Mouse (Mus musculus): Measurements from ENCODE around the gene Pcx. TPM values are rescaled to one million over a fixed set of nuclear protein-coding genes. Genes with fewer than 3 reads are reported as not detected.

Pcx gene
- polyA plus RNA-seq, 1 experiment from 2014 or later: 16.6 TPM

DNA sequence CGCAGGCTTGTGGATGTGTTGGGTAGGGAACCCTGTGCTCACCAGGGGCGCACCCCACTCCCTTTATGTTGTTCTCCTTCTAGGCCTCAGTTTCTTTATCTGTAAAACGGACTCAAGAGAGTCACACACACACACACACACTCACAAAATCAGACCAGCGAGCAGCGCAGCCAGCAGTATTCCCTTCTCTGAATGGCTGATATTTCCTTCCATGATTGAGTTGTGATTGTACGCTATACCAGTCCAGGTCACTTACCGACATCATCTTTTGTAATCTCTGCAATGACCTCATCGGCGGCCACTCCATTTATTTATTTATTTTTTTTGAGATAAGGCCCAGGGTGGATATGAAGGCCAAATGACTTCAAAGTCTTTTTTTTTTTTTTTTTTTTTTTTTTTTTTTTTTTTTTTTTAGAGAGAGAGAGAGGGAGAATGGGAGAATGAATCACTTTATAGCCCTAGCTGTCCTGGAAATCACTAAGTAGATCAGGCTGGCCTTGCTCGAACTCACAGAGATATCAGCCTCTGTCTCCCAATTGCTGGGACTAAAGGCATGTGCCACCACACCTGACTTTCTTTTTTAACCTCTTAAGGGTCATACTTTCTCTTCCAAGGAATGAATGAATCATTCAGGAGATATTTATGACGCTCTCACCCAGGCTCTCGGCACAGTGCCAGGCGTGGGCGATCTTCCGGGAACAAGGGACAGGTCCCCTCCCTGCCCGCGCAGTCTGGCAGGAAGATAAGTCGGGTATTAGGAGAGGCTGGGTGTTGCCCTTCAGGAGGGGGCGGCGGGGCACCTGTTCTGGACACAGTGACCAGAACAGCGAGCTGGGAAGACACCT is 32.7 kb upstream of the Pcx start, which contains the start of gene Syt12:
Gene Syt12, minus strand, starts transcription at position 103 of the 845 bp plus-strand sequence.
- H3K9ac ChIP-seq (ENCODE audit: low read depth, low read length): peak within 1 kb of the TSS; percentile 66
- H3K4me3 ChIP-seq (ENCODE audit: low read length): peak within 1 kb of the TSS; percentile 56
- H3K9me3 ChIP-seq (ENCODE audit: control insufficient read depth, low read length): no peaks in the 10 kb centered on the region
- no peak within 1 kb of the TSS for H3K27ac ChIP-seq (ENCODE audit: low read length)
- peaks cover 11% of the 10 kb centered on the region for H3K4me1 ChIP-seq (ENCODE audit: control insufficient read depth, insufficient read depth, low read length)
- no peaks in the 10 kb centered on the region for H3K36me3 ChIP-seq (ENCODE audit: control insufficient read depth, insufficient read depth, low read length)
- peak within 1 kb of the TSS; percentile 98 for H3K4me2 ChIP-seq (ENCODE audit: low read depth, low read length)
- peaks cover 26% of the 10 kb centered on the region for H3K27me3 ChIP-seq (replicated peaks; ENCODE audit: control insufficient read depth, insufficient read depth, low read length)
- WGBS: 19% methylated on average over 20 of the region's 21 CpGs
- peak; percentile 87 for ATAC-seq

DNA sequence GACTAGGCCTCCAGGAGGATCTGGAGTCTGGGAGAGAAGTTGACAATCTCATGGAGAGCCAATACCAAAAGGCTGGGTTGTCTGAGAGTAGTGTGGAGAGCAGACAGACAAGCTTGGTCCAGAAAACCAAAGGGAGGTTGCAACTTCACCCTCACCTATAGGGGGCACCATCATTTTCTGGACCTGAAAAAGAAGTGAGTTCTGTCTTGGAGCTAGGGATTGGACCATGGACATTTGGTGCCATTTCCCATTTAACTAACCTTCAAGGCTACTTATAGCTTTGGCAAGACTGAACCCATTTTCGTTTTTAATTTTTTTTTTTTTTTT is 32.1 kb upstream of the Pcx start:
- no peak for ATAC-seq
- H3K9me3 ChIP-seq (ENCODE audit: control insufficient read depth, low read length): no peaks in the 10 kb centered on the region
- H3K27me3 ChIP-seq (replicated peaks; ENCODE audit: control insufficient read depth, insufficient read depth, low read length): peaks cover 26% of the 10 kb centered on the region
- H3K27ac ChIP-seq (ENCODE audit: low read length): no peak overlapping the region
- H3K9ac ChIP-seq (ENCODE audit: low read depth, low read length): no peak overlapping the region
- H3K4me3 ChIP-seq (ENCODE audit: low read length): no peak overlapping the region
- H3K4me1 ChIP-seq (ENCODE audit: control insufficient read depth, insufficient read depth, low read length): peaks cover 11% of the 10 kb centered on the region
- no peaks in the 10 kb centered on the region for H3K36me3 ChIP-seq (ENCODE audit: control insufficient read depth, insufficient read depth, low read length)
- WGBS: 33% methylated on average over 1 of the region's 1 CpGs
- no peak overlapping the region for H3K4me2 ChIP-seq (ENCODE audit: low read depth, low read length)

DNA sequence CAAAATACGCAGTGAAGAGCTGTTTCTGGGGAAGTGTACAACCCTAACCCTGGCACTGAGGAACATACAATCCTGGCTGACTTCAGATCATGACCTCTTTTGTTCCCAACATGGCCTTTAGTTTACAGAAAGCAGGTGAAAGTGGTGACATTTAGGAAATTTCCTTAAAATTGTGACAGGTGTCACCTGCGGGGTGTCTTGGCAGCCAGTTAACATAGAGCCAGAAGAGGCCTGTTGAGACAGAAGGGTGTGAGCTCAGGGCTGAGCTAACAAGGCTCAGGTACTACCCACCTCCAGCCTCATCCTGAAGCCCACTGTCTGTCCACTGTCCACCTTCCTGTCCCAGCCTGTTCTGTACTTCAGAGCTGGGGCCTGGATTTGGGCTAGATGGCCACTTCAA is 30.2 kb upstream of the Pcx start:
- Histone ChIP-seq H3K27ac (ENCODE audit: low read length) (no peak overlapping the region), H3K9me3 (ENCODE audit: control insufficient read depth, low read length) (no peaks in the 10 kb centered on the region), H3K4me1 (ENCODE audit: control insufficient read depth, insufficient read depth, low read length) (peaks cover 11% of the 10 kb centered on the region), H3K36me3 (ENCODE audit: control insufficient read depth, insufficient read depth, low read length) (no peaks in the 10 kb centered on the region), H3K4me3 (ENCODE audit: low read length) (no peak overlapping the region), H3K9ac (ENCODE audit: low read depth, low read length) (no peak overlapping the region), H3K4me2 (ENCODE audit: low read depth, low read length) (no peak overlapping the region), H3K27me3 (replicated peaks; ENCODE audit: control insufficient read depth, insufficient read depth, low read length) (peaks cover 22% of the 10 kb centered on the region)
- WGBS: 75% methylated on average over 2 of the region's 2 CpGs
- no peak for ATAC-seq

- ATAC-seq: no peak
- H3K36me3 ChIP-seq (ENCODE audit: control insufficient read depth, insufficient read depth, low read length): no peaks in the 10 kb centered on the region
- 42% methylated on average over 4 of the region's 4 CpGs for WGBS
Observed at GRCm38 (mm10) chr19:4481326-4481725, 28.9 kb upstream of the Pcx start.

GRCm38 (mm10) chr19:4482111-4482859 is 28.0 kb upstream of the Pcx start:
- H3K4me1 ChIP-seq (ENCODE audit: control insufficient read depth, insufficient read depth, low read length): peaks cover 2% of the 10 kb centered on the region
- H3K9ac ChIP-seq (ENCODE audit: low read depth, low read length): no peak overlapping the region
- H3K27me3 ChIP-seq (replicated peaks; ENCODE audit: control insufficient read depth, insufficient read depth, low read length): peaks cover 1% of the 10 kb centered on the region; the same call in 1 of the 2 replicates
- H3K9me3 ChIP-seq (ENCODE audit: control insufficient read depth, low read length): no peaks in the 10 kb centered on the region
- no peaks in the 10 kb centered on the region for H3K36me3 ChIP-seq (ENCODE audit: control insufficient read depth, insufficient read depth, low read length)
- H3K4me3 ChIP-seq (ENCODE audit: low read length): no peak overlapping the region
- no peak for ATAC-seq
- no peak overlapping the region for H3K27ac ChIP-seq (ENCODE audit: low read length)
- WGBS: 82% methylated on average over 3 of the region's 3 CpGs
- no peak overlapping the region for H3K4me2 ChIP-seq (ENCODE audit: low read depth, low read length)

More at GRCm38 (mm10) chr19:4481326-4481725, 28.9 kb upstream of the Pcx start:
- no peak overlapping the region for H3K27ac ChIP-seq (ENCODE audit: low read length)
- H3K4me2 ChIP-seq (ENCODE audit: low read depth, low read length): no peak overlapping the region
- H3K9ac ChIP-seq (ENCODE audit: low read depth, low read length): no peak overlapping the region
- H3K4me1 ChIP-seq (ENCODE audit: control insufficient read depth, insufficient read depth, low read length): peaks cover 11% of the 10 kb centered on the region
- no peak overlapping the region for H3K4me3 ChIP-seq (ENCODE audit: low read length)
- H3K9me3 ChIP-seq (ENCODE audit: control insufficient read depth, low read length): no peaks in the 10 kb centered on the region
- H3K27me3 ChIP-seq (replicated peaks; ENCODE audit: control insufficient read depth, insufficient read depth, low read length): peaks cover 11% of the 10 kb centered on the region; the same call in 1 of the 2 replicates

DNA sequence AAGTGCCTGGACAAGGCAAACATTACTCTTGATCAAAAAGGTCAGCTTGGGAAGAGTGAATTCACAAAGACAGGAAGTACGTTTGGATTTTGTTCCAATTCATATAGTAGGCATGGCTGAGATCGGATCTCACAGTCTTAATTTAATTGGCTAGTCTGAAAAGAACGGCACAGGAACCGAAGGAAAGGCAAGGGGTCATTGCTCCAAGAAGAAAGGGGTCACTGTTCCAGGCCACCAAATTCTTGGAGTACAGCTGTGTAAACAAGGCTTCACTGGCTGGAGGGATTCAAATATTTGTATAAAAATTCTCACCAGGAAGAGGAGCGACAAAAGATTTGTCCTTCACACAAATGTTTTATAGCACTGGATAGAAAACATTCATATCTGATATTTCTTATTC is 25.3 kb upstream of the Pcx start:
- H3K4me3 ChIP-seq (ENCODE audit: low read length): no peak overlapping the region
- H3K4me2 ChIP-seq (ENCODE audit: low read depth, low read length): no peak overlapping the region
- H3K36me3 ChIP-seq (ENCODE audit: control insufficient read depth, insufficient read depth, low read length): no peaks in the 10 kb centered on the region
- WGBS: 32% methylated on average over 5 of the region's 5 CpGs
- no peak overlapping the region for H3K27ac ChIP-seq (ENCODE audit: low read length)
- H3K27me3 ChIP-seq (replicated peaks; ENCODE audit: control insufficient read depth, insufficient read depth, low read length): no peaks in the 10 kb centered on the region
- H3K9me3 ChIP-seq (ENCODE audit: control insufficient read depth, low read length): no peaks in the 10 kb centered on the region
- ATAC-seq: no peak
- H3K9ac ChIP-seq (ENCODE audit: low read depth, low read length): no peak overlapping the region
- H3K4me1 ChIP-seq (ENCODE audit: control insufficient read depth, insufficient read depth, low read length): no peaks in the 10 kb centered on the region

DNA sequence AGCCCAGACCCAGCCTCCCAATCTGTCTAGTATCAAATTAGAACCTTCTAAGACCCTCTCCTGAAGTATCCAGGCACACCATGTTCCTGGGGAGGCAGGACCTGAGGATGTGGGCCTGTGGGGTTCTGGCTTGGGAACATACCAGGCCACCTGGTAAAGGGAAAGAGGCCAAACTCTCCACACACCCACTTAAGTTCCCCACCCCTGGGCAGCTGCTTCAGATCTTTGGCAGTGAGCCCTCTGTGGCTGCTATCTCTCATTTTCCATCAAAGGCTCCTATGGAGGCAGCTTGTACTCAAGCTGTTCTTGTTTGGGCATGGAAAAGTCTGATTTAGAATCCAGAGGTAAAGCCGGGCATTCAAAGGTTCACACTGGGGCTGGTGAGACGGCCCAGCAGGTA is 22.4 kb upstream of the Pcx start:
- no peaks in the 10 kb centered on the region for H3K27me3 ChIP-seq (replicated peaks; ENCODE audit: control insufficient read depth, insufficient read depth, low read length)
- H3K4me1 ChIP-seq (ENCODE audit: control insufficient read depth, insufficient read depth, low read length): no peaks in the 10 kb centered on the region
- H3K4me2 ChIP-seq (ENCODE audit: low read depth, low read length): no peak overlapping the region
- no peak overlapping the region for H3K9ac ChIP-seq (ENCODE audit: low read depth, low read length)
- ATAC-seq: no peak
- WGBS: 70% methylated on average over 2 of the region's 2 CpGs
- no peaks in the 10 kb centered on the region for H3K36me3 ChIP-seq (ENCODE audit: control insufficient read depth, insufficient read depth, low read length)
- no peak overlapping the region for H3K4me3 ChIP-seq (ENCODE audit: low read length)
- no peak overlapping the region for H3K27ac ChIP-seq (ENCODE audit: low read length)
- no peaks in the 10 kb centered on the region for H3K9me3 ChIP-seq (ENCODE audit: control insufficient read depth, low read length)

DNA sequence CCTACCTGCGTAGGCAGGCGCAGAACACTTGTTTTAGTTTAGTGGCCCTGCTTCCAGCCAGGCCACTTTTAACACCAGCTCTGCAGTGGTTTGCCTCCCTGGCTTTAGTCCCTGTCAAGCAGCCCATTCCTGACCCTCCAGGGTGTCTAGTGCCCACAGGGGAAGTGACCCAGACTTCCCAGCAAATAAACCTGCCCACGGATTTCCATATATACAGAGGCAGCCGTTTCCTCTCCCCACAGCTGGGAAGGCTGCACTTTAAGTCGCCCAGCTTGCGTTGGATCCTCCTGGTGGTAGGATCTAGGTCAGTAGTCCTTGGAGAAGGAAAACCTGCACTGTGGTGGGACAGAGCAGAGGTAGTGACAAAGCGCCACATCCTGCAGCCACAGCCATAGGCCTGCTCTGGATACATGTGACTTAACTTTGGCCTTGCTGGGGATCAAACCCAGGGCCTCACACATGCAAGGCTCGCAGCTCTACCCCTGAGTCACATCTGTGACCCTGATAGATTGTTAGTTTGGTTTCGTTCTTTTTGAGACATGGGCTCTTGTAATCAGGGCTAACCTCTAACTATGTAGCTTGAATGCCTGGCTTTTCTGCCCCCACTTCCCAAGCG is 19.1 kb upstream of the Pcx start:
- H3K9ac ChIP-seq (ENCODE audit: low read depth, low read length): no peak overlapping the region
- ATAC-seq: no peak
- 68% methylated on average over 10 of the region's 10 CpGs for WGBS
- H3K27ac ChIP-seq (ENCODE audit: low read length): no peak overlapping the region
- H3K4me2 ChIP-seq (ENCODE audit: low read depth, low read length): no peak overlapping the region
- no peaks in the 10 kb centered on the region for H3K27me3 ChIP-seq (replicated peaks; ENCODE audit: control insufficient read depth, insufficient read depth, low read length)
- H3K4me1 ChIP-seq (ENCODE audit: control insufficient read depth, insufficient read depth, low read length): no peaks in the 10 kb centered on the region; the same call in 1 of the 2 replicates
- H3K9me3 ChIP-seq (ENCODE audit: control insufficient read depth, low read length): no peaks in the 10 kb centered on the region
- H3K36me3 ChIP-seq (ENCODE audit: control insufficient read depth, insufficient read depth, low read length): no peaks in the 10 kb centered on the region
- H3K4me3 ChIP-seq (ENCODE audit: low read length): no peak overlapping the region

- Histone ChIP-seq H3K27me3 (replicated peaks; ENCODE audit: control insufficient read depth, insufficient read depth, low read length) (no peaks in the 10 kb centered on the region), H3K9me3 (ENCODE audit: control insufficient read depth, low read length) (no peaks in the 10 kb centered on the region), H3K4me2 (ENCODE audit: low read depth, low read length) (no peak overlapping the region), H3K4me3 (ENCODE audit: low read length) (no peak overlapping the region), H3K9ac (ENCODE audit: low read depth, low read length) (no peak overlapping the region), H3K27ac (ENCODE audit: low read length) (no peak overlapping the region), H3K36me3 (ENCODE audit: control insufficient read depth, insufficient read depth, low read length) (no peaks in the 10 kb centered on the region), H3K4me1 (ENCODE audit: control insufficient read depth, insufficient read depth, low read length) (peaks cover 10% of the 10 kb centered on the region)
- WGBS: 64% methylated on average over 9 of the region's 9 CpGs
- no peak for ATAC-seq
Observed at GRCm38 (mm10) chr19:4492526-4493296, 17.6 kb upstream of the Pcx start.
